Mouse (Mus musculus) lung, postnatal 0 days (tissue): Measurements from ENCODE around the gene Hs2st1.

Experiments used
- CTCF ChIP-seq: IDR thresholded peaks from 2 replicates; pipeline ENCODE4 v1.5.1; 2016; ENCODE audit warnings: antibody characterized with exemption, mild to moderate bottlenecking
- EP300 ChIP-seq: IDR thresholded peaks from 2 replicates; pipeline ENCODE4 v1.6.1; 2016; ENCODE audit warnings: antibody characterized with exemption, mild to moderate bottlenecking, control low read depth

- TF ChIP-seq EP300 (no peak), CTCF (no peak)
Observed at GRCm38 (mm10) chr3:144462679-144463078, 107.3 kb downstream of the Hs2st1 start.
